Mouse (Mus musculus): ENCODE results near the gene Coq10a.

- TF ChIP-seq CTCF (IDR thresholded peaks at IDR 0.05; ENCODE audit: control insufficient read depth, insufficient read depth, low read length) (no peak), POLR2A (IDR thresholded peaks at IDR 0.05; ENCODE audit: borderline replicate concordance, control insufficient read depth, low read depth, low read length) (0 out of 2 replicates have a peak, but pooled peaks have one; percentile 37)
Measured at GRCm38 (mm10) chr10:128377222-128377939, 8.6 kb upstream of the Coq10a start.
